Mouse (Mus musculus) liver, embryonic 16.5 days (tissue): ENCODE results near the gene Prdm8. TPM values are rescaled to one million over a fixed set of nuclear protein-coding genes. Genes with fewer than 3 reads are reported as not detected.

Experiments
- ATAC-seq: fragments of 200-750 bp; cut with Nextera tagmentation; 2 replicates; pipeline ENCODE4 v1.8.0; 2017; ENCODE audit warnings: low read depth, mild to moderate bottlenecking, moderate number of reproducible peaks, moderate library complexity
- H3K27ac ChIP-seq: fragments of 300-500 bp; sonication (generic); 2 replicates; pipeline ENCODE4 v1.5.1; 2014; ENCODE audit warnings: mild to moderate bottlenecking, low read length
- H3K27me3 ChIP-seq: fragments of 300-500 bp; sonication (generic); 2 replicates; pipeline ENCODE4 v1.6.1; 2014; ENCODE audit warnings: low read depth, low read length, mixed read lengths; ENCODE audit not compliant: control insufficient read depth, insufficient read depth
- H3K36me3 ChIP-seq: fragments of 300-500 bp; sonication (generic); 2 replicates; pipeline ENCODE4 v1.6.1; 2014; ENCODE audit warnings: mild to moderate bottlenecking; ENCODE audit not compliant: control insufficient read depth, insufficient read depth
- H3K4me1 ChIP-seq: fragments of 300-500 bp; sonication (generic); 2 replicates; pipeline ENCODE4 v1.6.1; 2014; ENCODE audit warnings: low read depth, low read length, mixed read lengths; ENCODE audit not compliant: control insufficient read depth
- H3K4me2 ChIP-seq: fragments of 300-500 bp; sonication (generic); 2 replicates; pipeline ENCODE4 v1.6.1; 2014; ENCODE audit warnings: low read depth, low read length, mixed read lengths
- H3K4me3 ChIP-seq: fragments of 300-500 bp; sonication (generic); 2 replicates; pipeline ENCODE4 v1.5.1; 2014; ENCODE audit warnings: low read depth, mild to moderate bottlenecking, low read length
- H3K9ac ChIP-seq: fragments of 300-500 bp; sonication (generic); 2 replicates; pipeline ENCODE4 v1.6.1; 2014; ENCODE audit warnings: low read depth, low read length
- H3K9me3 ChIP-seq: fragments of 300-500 bp; sonication (generic); replicated peaks from 2 replicates; pipeline ENCODE4 v1.6.1; 2016; ENCODE audit warnings: low read length; ENCODE audit not compliant: control insufficient read depth
- WGBS: fragments of 180-500 bp; shearing (Covaris S2); extraction: QIAGEN DNeasy Blood & Tissue Kit; methylation state at CpG from one replicate; pipeline ENCODE4 v1.1.7; 2014; ENCODE audit not compliant: insufficient replicate concordance; 5-methylcytosine and 5-hydroxymethylcytosine counted together
- polyA plus RNA-seq: library from polyadenylated mRNA; unstranded; fragments of >200 nt; fragmentation: Nextera tagmentation; extraction: Ambion mirVana; gene quantifications from 2 replicates; pipeline ENCODE4 v1.2.1, GENCODE M21; 2015

The Prdm8 gene
- polyA plus RNA-seq, 1 experiment from 2014 or later, result not detected

- Histone ChIP-seq H3K27me3 (no peaks in the 10 kb centered on the region), H3K27ac (no peak overlapping the region), H3K36me3 (no peaks in the 10 kb centered on the region), H3K4me3 (no peak overlapping the region), H3K9me3 (no peaks in the 10 kb centered on the region), H3K4me2 (no peak overlapping the region), H3K9ac (no peak overlapping the region), H3K4me1 (no peaks in the 10 kb centered on the region)
- no peak for ATAC-seq
- 26% methylated on average over 7 of the region's 7 CpGs for WGBS
Measured at GRCm38 (mm10) chr5:98198412-98199218, 31.6 kb downstream of the Prdm8 start.

GRCm38 (mm10) chr5:98199219-98199552 lies 32.2 kb downstream of the Prdm8 start:
- Histone ChIP-seq H3K9me3 (no peaks in the 10 kb centered on the region), H3K4me3 (no peak overlapping the region), H3K4me2 (no peak overlapping the region), H3K9ac (no peak overlapping the region), H3K27ac (no peak overlapping the region), H3K36me3 (no peaks in the 10 kb centered on the region), H3K4me1 (no peaks in the 10 kb centered on the region), H3K27me3 (no peaks in the 10 kb centered on the region)
- ATAC-seq, result no peak
- 22% methylated on average over 7 of the region's 7 CpGs for WGBS

DNA sequence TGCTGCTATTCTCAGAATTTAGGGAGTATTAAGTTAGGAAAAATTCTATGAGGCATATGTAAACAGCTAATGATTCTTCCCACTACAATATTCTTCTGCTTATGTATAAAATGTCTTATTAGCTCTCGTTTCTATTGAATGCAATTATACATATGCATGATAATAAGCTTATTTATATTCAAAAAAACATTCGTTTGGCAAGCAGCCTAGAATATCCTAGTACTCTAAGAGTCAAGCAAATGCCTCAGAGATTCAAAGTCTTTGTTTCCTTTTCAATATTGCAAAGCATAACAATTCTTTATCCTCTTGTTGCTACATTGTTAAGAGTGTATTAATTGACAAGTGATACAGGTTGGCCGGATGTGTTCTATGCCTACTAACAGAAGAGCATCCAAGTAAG lies 34.6 kb downstream of the Prdm8 start:
- WGBS, result 46% methylated on average over 3 of the region's 3 CpGs

GRCm38 (mm10) chr5:98202996-98203395 lies 36.0 kb downstream of the Prdm8 start:
- no peak for ATAC-seq
- no peaks in the 10 kb centered on the region for H3K36me3 ChIP-seq
- no peak overlapping the region for H3K27ac ChIP-seq
- no peaks in the 10 kb centered on the region for H3K9me3 ChIP-seq
- no peak overlapping the region for H3K4me3 ChIP-seq
- no peak overlapping the region for H3K4me2 ChIP-seq
- 37% methylated on average over 4 of the region's 4 CpGs for WGBS
- no peaks in the 10 kb centered on the region for H3K4me1 ChIP-seq
- no peak overlapping the region for H3K9ac ChIP-seq
- H3K27me3 ChIP-seq, result no peaks in the 10 kb centered on the region

More for the DNA sequence above, 34.6 kb downstream of the Prdm8 start:
- no peaks in the 10 kb centered on the region for H3K27me3 ChIP-seq
- H3K36me3 ChIP-seq, result no peaks in the 10 kb centered on the region
- ATAC-seq, result no peak
- no peak overlapping the region for H3K4me2 ChIP-seq
- no peak overlapping the region for H3K4me3 ChIP-seq
- no peaks in the 10 kb centered on the region for H3K9me3 ChIP-seq
- H3K27ac ChIP-seq, result no peak overlapping the region
- H3K4me1 ChIP-seq, result no peaks in the 10 kb centered on the region
- H3K9ac ChIP-seq, result no peak overlapping the region

DNA sequence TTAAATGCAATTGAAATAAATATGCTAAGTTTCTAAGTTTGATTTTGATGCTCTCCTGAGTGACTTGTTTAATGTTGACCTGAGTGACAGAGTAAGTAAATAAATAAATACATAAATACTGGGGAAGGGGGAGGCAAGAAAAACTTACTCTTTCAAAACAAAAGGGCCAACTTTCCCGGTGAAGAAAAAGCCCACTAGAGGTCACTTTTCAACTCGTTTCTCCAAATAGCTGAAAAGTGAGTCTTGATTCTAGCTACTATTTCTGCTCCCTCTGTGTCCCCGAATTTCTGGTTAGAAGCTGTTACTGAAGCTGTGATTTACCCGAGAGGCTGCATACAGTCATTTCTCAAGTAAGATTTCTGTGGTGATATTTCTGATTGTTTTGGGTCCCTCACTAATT lies 45.5 kb downstream of the Prdm8 start:
- Histone ChIP-seq H3K27ac (no peak overlapping the region), H3K36me3 (no peaks in the 10 kb centered on the region), H3K9me3 (no peaks in the 10 kb centered on the region), H3K9ac (no peak overlapping the region), H3K4me3 (no peak overlapping the region), H3K4me1 (no peaks in the 10 kb centered on the region), H3K4me2 (no peak overlapping the region), H3K27me3 (no peaks in the 10 kb centered on the region)
- ATAC-seq, result no peak
- 48% methylated on average over 4 of the region's 4 CpGs for WGBS

- Histone ChIP-seq H3K4me3 (no peak overlapping the region), H3K36me3 (no peaks in the 10 kb centered on the region), H3K27ac (no peak overlapping the region), H3K4me1 (no peaks in the 10 kb centered on the region), H3K4me2 (no peak overlapping the region), H3K9ac (no peak overlapping the region), H3K9me3 (no peaks in the 10 kb centered on the region), H3K27me3 (no peaks in the 10 kb centered on the region)
- no peak for ATAC-seq
- WGBS, result 68% methylated on average over 4 of the region's 4 CpGs
Measured at GRCm38 (mm10) chr5:98221956-98222355, 55.0 kb downstream of the Prdm8 start.

- Histone ChIP-seq H3K4me1 (no peaks in the 10 kb centered on the region), H3K4me2 (no peak overlapping the region), H3K4me3 (no peak overlapping the region), H3K27me3 (no peaks in the 10 kb centered on the region), H3K36me3 (no peaks in the 10 kb centered on the region), H3K9me3 (no peaks in the 10 kb centered on the region), H3K27ac (no peak overlapping the region), H3K9ac (no peak overlapping the region)
- 44% methylated on average over 2 of the region's 2 CpGs for WGBS
- no peak for ATAC-seq
Measured at GRCm38 (mm10) chr5:98226710-98227109, 59.7 kb downstream of the Prdm8 start.

DNA sequence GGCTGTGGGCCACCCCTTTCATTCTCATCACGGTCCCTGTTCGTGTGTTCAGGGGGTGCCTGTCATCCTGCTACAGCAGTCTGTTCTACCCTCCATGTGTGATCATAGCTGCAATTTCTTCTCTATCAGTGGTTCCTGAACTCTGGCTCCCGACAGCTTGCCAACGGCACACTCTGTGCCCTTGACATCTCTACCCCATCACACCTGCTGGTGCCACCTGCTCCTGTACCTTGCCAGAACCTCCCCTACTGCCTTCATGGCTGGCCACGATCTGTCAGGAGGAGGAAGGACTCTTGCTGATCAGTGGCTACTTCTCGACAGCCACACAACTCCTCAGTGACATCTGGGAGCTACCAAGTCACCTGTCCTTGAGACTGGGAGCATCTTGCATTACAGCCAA lies 62.5 kb downstream of the Prdm8 start:
- H3K9me3 ChIP-seq, result no peaks in the 10 kb centered on the region
- 44% methylated on average over 6 of the region's 6 CpGs for WGBS
- no peak for ATAC-seq

DNA sequence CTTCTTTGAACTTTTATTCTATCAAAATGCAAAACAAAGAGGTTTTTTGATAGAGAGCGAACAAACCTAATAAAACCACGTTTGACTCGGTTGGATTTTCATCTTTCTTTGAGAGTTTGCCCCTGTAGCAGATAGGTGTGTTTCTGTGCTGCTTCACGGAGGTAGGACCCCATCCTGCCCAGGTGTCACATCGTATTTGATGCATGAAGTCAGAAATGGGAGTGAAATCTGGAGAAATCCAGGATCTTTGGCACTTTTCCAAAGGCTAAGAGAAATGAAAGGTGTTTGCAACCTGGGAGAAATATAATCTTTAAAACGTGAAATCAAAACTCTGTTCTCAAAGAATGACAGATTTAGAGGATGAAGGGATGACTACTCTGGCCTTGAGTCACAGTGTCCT lies 71.5 kb downstream of the Prdm8 start:
- H3K36me3 ChIP-seq, result no peaks in the 10 kb centered on the region
- H3K9me3 ChIP-seq, result no peaks in the 10 kb centered on the region
- no peaks in the 10 kb centered on the region for H3K27me3 ChIP-seq
- 56% methylated on average over 6 of the region's 6 CpGs for WGBS
- no peak overlapping the region for H3K27ac ChIP-seq
- no peak overlapping the region for H3K9ac ChIP-seq
- no peak overlapping the region for H3K4me3 ChIP-seq
- no peak overlapping the region for H3K4me2 ChIP-seq
- no peaks in the 10 kb centered on the region for H3K4me1 ChIP-seq
- no peak for ATAC-seq

More for the DNA sequence above, 62.5 kb downstream of the Prdm8 start:
- H3K36me3 ChIP-seq, result no peaks in the 10 kb centered on the region
- no peak overlapping the region for H3K27ac ChIP-seq
- H3K9ac ChIP-seq, result no peak overlapping the region
- H3K27me3 ChIP-seq, result no peaks in the 10 kb centered on the region
- no peak overlapping the region for H3K4me3 ChIP-seq
- H3K4me2 ChIP-seq, result no peak overlapping the region
- no peaks in the 10 kb centered on the region for H3K4me1 ChIP-seq
